Mouse (Mus musculus) bone marrow macrophage, adult 2 months (primary cell): ENCODE results near the gene Anks1b. TPM values are rescaled to one million over a fixed set of nuclear protein-coding genes. Genes with fewer than 3 reads are reported as not detected.

Source experiments
- H3K27ac ChIP-seq: 2 replicates; pipeline ENCODE4 v1.5.1; 2012; ENCODE audit warnings: low read depth, low read length; ENCODE audit not compliant: insufficient read depth
- H3K4me1 ChIP-seq: 2 replicates; pipeline ENCODE4 v1.6.1; 2012; ENCODE audit warnings: low read length; ENCODE audit not compliant: control insufficient read depth, insufficient read depth
- H3K4me3 ChIP-seq: 2 replicates; pipeline ENCODE4 v1.5.1; 2012; ENCODE audit warnings: mild to moderate bottlenecking, low read length, moderate library complexity; ENCODE audit not compliant: insufficient read depth
- CTCF ChIP-seq: IDR thresholded peaks from 2 replicates; pipeline ENCODE4 v1.5.1; 2012; ENCODE audit warnings: low read depth, mild to moderate bottlenecking, low read length, moderate library complexity
- POLR2A ChIP-seq: IDR thresholded peaks from 2 replicates; pipeline ENCODE4 v1.6.1; 2012; ENCODE audit warnings: mild to moderate bottlenecking, low read depth, low read length, borderline replicate concordance
- polyA plus RNA-seq: library from polyadenylated mRNA; stranded (reverse); fragments of >200 nt; gene quantifications from 2 replicates; pipeline ENCODE4 v1.2.4, GENCODE M21; 2012; ENCODE audit not compliant: missing spikeins, insufficient read depth, insufficient read length

The Anks1b gene
- polyA plus RNA-seq, 1 experiment = not detected

- H3K27ac ChIP-seq = no peak overlapping the region
- H3K4me3 ChIP-seq = no peak overlapping the region
- TF ChIP-seq POLR2A = no peak
- no peak for TF ChIP-seq CTCF
- H3K4me1 ChIP-seq = no peaks in the 10 kb centered on the region
Observed at GRCm38 (mm10) chr10:90235273-90235672, 362.0 kb downstream of the Anks1b start.

DNA sequence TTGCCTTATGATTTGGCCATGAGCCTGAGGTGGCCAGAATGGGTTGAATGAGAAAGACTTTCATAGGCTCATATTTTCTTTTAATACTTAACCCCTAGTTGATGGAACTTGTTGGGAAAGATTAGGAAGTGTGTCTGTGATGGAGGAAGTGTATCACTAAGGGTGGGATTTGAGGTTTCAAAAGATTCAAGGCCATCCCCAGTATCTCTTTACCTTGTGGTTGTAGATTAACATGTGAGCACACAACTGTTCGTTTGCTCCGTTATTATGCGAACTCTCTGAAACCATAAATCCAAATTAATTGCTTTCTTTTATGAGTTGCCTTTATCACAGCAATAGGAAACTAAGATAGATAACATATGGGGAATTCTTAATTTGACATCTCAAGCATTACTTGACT, 364.0 kb downstream of the Anks1b start:
- no peak for TF ChIP-seq POLR2A
- TF ChIP-seq CTCF = no peak
- no peak overlapping the region for H3K27ac ChIP-seq
- no peak overlapping the region for H3K4me3 ChIP-seq
- H3K4me1 ChIP-seq = no peaks in the 10 kb centered on the region

GRCm38 (mm10) chr10:90258944-90259714, 385.8 kb downstream of the Anks1b start:
- Histone ChIP-seq H3K27ac (no peak overlapping the region), H3K4me3 (no peak overlapping the region), H3K4me1 (no peaks in the 10 kb centered on the region)
- TF ChIP-seq POLR2A (no peak), CTCF (no peak)

DNA sequence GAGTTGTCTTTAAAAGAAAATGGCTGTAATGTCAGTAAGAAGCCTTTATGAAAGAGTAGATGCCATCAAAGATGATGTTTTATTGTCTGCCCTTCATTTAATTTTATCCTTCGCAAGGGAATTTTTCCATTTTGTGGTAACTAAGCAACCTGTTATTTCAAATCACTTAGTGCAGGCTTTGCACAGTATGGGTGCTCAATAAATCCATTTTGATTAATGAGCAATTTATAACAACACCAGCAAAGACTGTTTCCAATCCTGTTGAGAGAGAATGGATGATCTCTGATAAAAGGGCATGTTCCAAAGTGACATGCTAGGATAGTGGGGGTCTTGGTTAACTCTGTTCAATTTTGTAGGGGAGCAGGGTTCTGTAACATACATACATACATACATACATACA, 398.0 kb downstream of the Anks1b start:
- TF ChIP-seq CTCF (no peak), POLR2A (no peak)
- no peaks in the 10 kb centered on the region for H3K4me1 ChIP-seq
- no peak overlapping the region for H3K4me3 ChIP-seq
- H3K27ac ChIP-seq = no peak overlapping the region

GRCm38 (mm10) chr10:90273311-90273710, 400.0 kb downstream of the Anks1b start:
- Histone ChIP-seq H3K4me1 (no peaks in the 10 kb centered on the region), H3K4me3 (no peak overlapping the region), H3K27ac (no peak overlapping the region)
- TF ChIP-seq CTCF (no peak), POLR2A (no peak)

GRCm38 (mm10) chr10:90286589-90286988, 413.3 kb downstream of the Anks1b start:
- TF ChIP-seq POLR2A (no peak), CTCF (no peak)
- H3K4me3 ChIP-seq = no peak overlapping the region
- H3K27ac ChIP-seq = no peak overlapping the region
- no peaks in the 10 kb centered on the region for H3K4me1 ChIP-seq

GRCm38 (mm10) chr10:90303249-90303648, 429.9 kb downstream of the Anks1b start:
- Histone ChIP-seq H3K27ac (no peak overlapping the region), H3K4me3 (no peak overlapping the region), H3K4me1 (no peaks in the 10 kb centered on the region)
- TF ChIP-seq CTCF = no peak
- TF ChIP-seq POLR2A = no peak

GRCm38 (mm10) chr10:90306156-90306555, 432.8 kb downstream of the Anks1b start:
- TF ChIP-seq CTCF = no peak
- no peak for TF ChIP-seq POLR2A
- no peak overlapping the region for H3K4me3 ChIP-seq
- H3K27ac ChIP-seq = no peak overlapping the region

DNA sequence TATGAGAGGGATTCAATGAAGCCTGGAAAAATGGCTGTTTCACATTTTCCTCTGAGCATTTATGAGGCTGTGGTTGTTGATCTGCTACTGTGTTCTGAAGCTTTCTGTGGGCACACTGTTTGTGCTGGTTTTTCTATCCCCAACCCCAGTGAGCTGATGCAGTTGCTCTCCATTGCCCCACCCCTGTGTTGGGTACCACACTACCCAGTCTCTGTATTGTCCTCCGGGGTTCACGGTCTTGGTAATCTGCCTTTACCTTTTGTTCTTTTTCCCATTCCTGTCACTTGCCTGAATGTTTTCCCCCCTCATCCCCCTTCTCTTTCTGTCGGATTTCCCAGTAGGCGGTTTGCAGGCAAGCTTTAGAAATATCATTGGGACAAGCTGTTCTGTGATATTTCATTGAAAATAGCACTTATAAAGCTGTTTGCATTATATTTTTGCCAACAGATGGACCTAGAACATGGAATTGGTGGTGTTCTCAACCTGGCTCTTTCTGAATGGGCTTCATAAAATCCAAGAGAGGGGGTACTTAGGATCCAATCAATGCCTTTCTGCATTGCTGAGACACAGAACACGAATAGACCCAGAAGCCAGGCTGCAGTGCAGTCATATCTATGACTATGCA, 434.7 kb downstream of the Anks1b start:
- H3K4me3 ChIP-seq = no peak overlapping the region
- no peak overlapping the region for H3K27ac ChIP-seq
- TF ChIP-seq CTCF (no peak), POLR2A (no peak)
- no peaks in the 10 kb centered on the region for H3K4me1 ChIP-seq

More at GRCm38 (mm10) chr10:90306156-90306555, 432.8 kb downstream of the Anks1b start:
- no peaks in the 10 kb centered on the region for H3K4me1 ChIP-seq

GRCm38 (mm10) chr10:90329781-90330180, 456.5 kb downstream of the Anks1b start:
- H3K4me3 ChIP-seq = no peak overlapping the region
- no peaks in the 10 kb centered on the region for H3K4me1 ChIP-seq
- no peak for TF ChIP-seq POLR2A
- TF ChIP-seq CTCF = no peak
- H3K27ac ChIP-seq = no peak overlapping the region

DNA sequence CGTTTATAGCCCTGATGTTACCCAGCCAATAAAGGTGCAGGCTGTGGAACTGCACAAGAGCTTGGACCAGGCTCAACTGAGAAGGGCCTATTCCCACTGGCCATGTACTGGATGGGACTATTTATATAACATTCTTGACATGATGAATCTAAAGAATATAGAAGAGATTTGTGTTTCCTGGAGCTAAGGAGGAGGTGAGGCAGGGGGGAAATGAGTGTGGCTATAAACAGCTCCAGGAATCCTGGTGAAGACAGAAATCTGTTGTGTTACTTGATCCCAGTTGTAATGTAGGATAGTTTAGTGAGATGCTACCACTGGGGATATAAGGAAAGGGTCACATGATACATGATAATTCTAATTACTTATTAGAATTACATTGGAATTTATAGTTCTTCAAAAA, 472.1 kb downstream of the Anks1b start:
- H3K27ac ChIP-seq = no peak overlapping the region
- no peak overlapping the region for H3K4me3 ChIP-seq
- no peak for TF ChIP-seq CTCF
- TF ChIP-seq POLR2A = no peak
- H3K4me1 ChIP-seq = no peaks in the 10 kb centered on the region
